Mouse (Mus musculus): ENCODE data around the gene Stx8. TPM values are rescaled to one million over a fixed set of nuclear protein-coding genes. Genes with fewer than 3 reads are reported as not detected.

The Stx8 gene
- total and polyA plus RNA-seq, 2 experiments from 2014 or later = 13.2 to 63.6 TPM

DNA sequence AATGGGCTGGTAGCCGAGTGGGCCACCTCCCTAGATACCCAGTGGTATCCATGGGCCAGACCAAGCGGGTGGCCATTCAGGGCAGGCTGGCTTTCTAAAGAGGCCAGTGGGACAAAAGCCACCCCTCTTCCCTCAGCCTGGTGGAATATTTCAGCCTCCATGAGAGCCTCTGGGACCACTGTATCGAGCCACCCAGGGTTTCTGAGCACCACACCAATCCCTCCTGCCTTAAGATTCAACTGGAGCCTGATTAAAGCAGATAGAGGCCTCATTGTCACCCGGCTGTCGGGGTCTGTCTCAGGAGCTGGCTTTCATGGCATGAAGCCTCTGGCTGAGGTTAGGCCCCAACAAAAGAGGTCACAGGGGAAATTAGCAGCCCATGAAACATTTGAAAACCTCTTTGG lies 260.7 kb downstream of the Stx8 start:
- Histone ChIP-seq H3K4me3 (ENCODE audit: low read depth, low read length) (no peak overlapping the region), H3K9me3 (ENCODE audit: low read length) (no peaks in the 10 kb centered on the region), H3K4me2 (ENCODE audit: low read depth, low read length, poor library complexity, severe bottlenecking) (no peak overlapping the region), H3K36me3 (ENCODE audit: insufficient read depth, low read length) (no peaks in the 10 kb centered on the region), H3K27ac (ENCODE audit: low read depth, low read length) (no peak overlapping the region), H3K9ac (replicated peaks; ENCODE audit: low read length, poor library complexity, severe bottlenecking) (no peak overlapping the region), H3K27me3 (ENCODE audit: insufficient read depth, low read length) (no peaks in the 10 kb centered on the region), H3K4me1 (ENCODE audit: insufficient read depth, low read length) (no peaks in the 10 kb centered on the region)
- WGBS = 38% methylated on average over 5 of the region's 5 CpGs
- TF ChIP-seq CTCF (IDR thresholded peaks at IDR 0.05) = no peak
- peak; percentile 43 for DNase-seq (ENCODE audit: low spot score)
- ATAC-seq (ENCODE audit: low FRiP score) = no peak

GRCm38 (mm10) chr11:68227837-68228236 lies 261.8 kb downstream of the Stx8 start:
- no peaks in the 10 kb centered on the region for H3K27me3 ChIP-seq (ENCODE audit: insufficient read depth, low read length)
- H3K4me3 ChIP-seq (ENCODE audit: low read depth, low read length) = no peak overlapping the region
- no peaks in the 10 kb centered on the region for H3K9me3 ChIP-seq (ENCODE audit: low read length)
- H3K9ac ChIP-seq (replicated peaks; ENCODE audit: low read length, poor library complexity, severe bottlenecking) = no peak overlapping the region
- H3K27ac ChIP-seq (ENCODE audit: low read depth, low read length) = no peak overlapping the region
- no peaks in the 10 kb centered on the region for H3K36me3 ChIP-seq (ENCODE audit: insufficient read depth, low read length)
- no peak for DNase-seq (ENCODE audit: low spot score)
- ATAC-seq (ENCODE audit: low FRiP score) = no peak
- 88% methylated on average over 6 of the region's 6 CpGs for WGBS
- H3K4me2 ChIP-seq (ENCODE audit: low read depth, low read length, poor library complexity, severe bottlenecking) = no peak overlapping the region
- no peaks in the 10 kb centered on the region for H3K4me1 ChIP-seq (ENCODE audit: insufficient read depth, low read length)
- TF ChIP-seq CTCF (IDR thresholded peaks at IDR 0.05) = no peak

- DNase-seq (ENCODE audit: low spot score) (peak; percentile 20), ATAC-seq (ENCODE audit: low FRiP score) (no peak)
- no peak for TF ChIP-seq CTCF (IDR thresholded peaks at IDR 0.05)
- H3K27me3 ChIP-seq (ENCODE audit: insufficient read depth, low read length) = no peaks in the 10 kb centered on the region
- no peak overlapping the region for H3K9ac ChIP-seq (replicated peaks; ENCODE audit: low read length, poor library complexity, severe bottlenecking)
- 65% methylated on average over 18 of the region's 18 CpGs for WGBS
- no peak overlapping the region for H3K4me2 ChIP-seq (ENCODE audit: low read depth, low read length, poor library complexity, severe bottlenecking)
- no peaks in the 10 kb centered on the region for H3K9me3 ChIP-seq (ENCODE audit: low read length)
- H3K4me3 ChIP-seq (ENCODE audit: low read depth, low read length) = no peak overlapping the region
- no peak overlapping the region for H3K27ac ChIP-seq (ENCODE audit: low read depth, low read length)
- H3K4me1 ChIP-seq (ENCODE audit: insufficient read depth, low read length) = no peaks in the 10 kb centered on the region
- no peaks in the 10 kb centered on the region for H3K36me3 ChIP-seq (ENCODE audit: insufficient read depth, low read length)
Measured at GRCm38 (mm10) chr11:68228941-68229665, 263.1 kb downstream of the Stx8 start.

- Histone ChIP-seq H3K4me3 (ENCODE audit: low read depth, low read length) (no peak overlapping the region), H3K27me3 (ENCODE audit: insufficient read depth, low read length) (no peaks in the 10 kb centered on the region), H3K9ac (replicated peaks; ENCODE audit: low read length, poor library complexity, severe bottlenecking) (no peak overlapping the region), H3K4me1 (ENCODE audit: insufficient read depth, low read length) (no peaks in the 10 kb centered on the region), H3K36me3 (ENCODE audit: insufficient read depth, low read length) (no peaks in the 10 kb centered on the region), H3K4me2 (ENCODE audit: low read depth, low read length, poor library complexity, severe bottlenecking) (no peak overlapping the region), H3K9me3 (ENCODE audit: low read length) (no peaks in the 10 kb centered on the region), H3K27ac (ENCODE audit: low read depth, low read length) (no peak overlapping the region)
- no peak for DNase-seq (ENCODE audit: low spot score)
- ATAC-seq (ENCODE audit: low FRiP score) = no peak
- TF ChIP-seq CTCF (IDR thresholded peaks at IDR 0.05) = peak; percentile 47
- 95% methylated on average over 5 of the region's 5 CpGs for WGBS
Measured at GRCm38 (mm10) chr11:68231558-68231957, 265.6 kb downstream of the Stx8 start.

GRCm38 (mm10) chr11:68233469-68233965 lies 267.5 kb downstream of the Stx8 start:
- DNase-seq (ENCODE audit: low spot score) (peak; percentile 69), ATAC-seq (ENCODE audit: low FRiP score) (peak; percentile 27; the same call in 1 of the 2 replicates)
- no peaks in the 10 kb centered on the region for H3K36me3 ChIP-seq (ENCODE audit: insufficient read depth, low read length)
- no peak overlapping the region for H3K4me3 ChIP-seq (ENCODE audit: low read depth, low read length)
- WGBS = 72% methylated on average over 9 of the region's 9 CpGs
- H3K4me2 ChIP-seq (ENCODE audit: low read depth, low read length, poor library complexity, severe bottlenecking) = no peak overlapping the region
- H3K27me3 ChIP-seq (ENCODE audit: insufficient read depth, low read length) = no peaks in the 10 kb centered on the region
- no peak overlapping the region for H3K27ac ChIP-seq (ENCODE audit: low read depth, low read length)
- H3K4me1 ChIP-seq (ENCODE audit: insufficient read depth, low read length) = no peaks in the 10 kb centered on the region
- no peak for TF ChIP-seq CTCF (IDR thresholded peaks at IDR 0.05)
- no peaks in the 10 kb centered on the region for H3K9me3 ChIP-seq (ENCODE audit: low read length)
- no peak overlapping the region for H3K9ac ChIP-seq (replicated peaks; ENCODE audit: low read length, poor library complexity, severe bottlenecking)

DNA sequence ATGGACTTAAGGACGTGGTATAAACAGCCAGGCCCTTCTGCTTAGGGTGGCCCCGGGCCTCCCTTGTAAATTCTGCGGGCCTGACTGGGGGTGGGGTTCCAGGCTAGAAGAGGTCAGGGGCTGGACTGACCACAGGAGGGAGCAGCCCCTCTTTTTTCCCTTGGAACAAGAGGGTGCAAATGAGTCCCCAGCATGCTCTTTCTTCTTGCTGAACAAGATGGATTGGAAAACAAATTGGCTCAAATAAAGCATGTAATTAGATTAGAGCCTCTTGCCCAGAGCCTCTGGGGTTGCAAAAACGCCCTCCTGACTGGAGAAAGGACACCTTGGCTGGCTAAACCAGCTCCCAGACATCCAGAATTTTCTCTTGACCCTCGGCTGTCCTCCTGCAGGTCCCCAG lies 273.8 kb downstream of the Stx8 start:
- Histone ChIP-seq H3K4me2 (ENCODE audit: low read depth, low read length, poor library complexity, severe bottlenecking) (no peak overlapping the region), H3K36me3 (ENCODE audit: insufficient read depth, low read length) (no peaks in the 10 kb centered on the region), H3K9ac (replicated peaks; ENCODE audit: low read length, poor library complexity, severe bottlenecking) (no peak overlapping the region), H3K27me3 (ENCODE audit: insufficient read depth, low read length) (no peaks in the 10 kb centered on the region), H3K4me1 (ENCODE audit: insufficient read depth, low read length) (0 out of 2 replicates have a peak, but pooled peaks cover 6% of the 10 kb centered on the region), H3K9me3 (ENCODE audit: low read length) (no peaks in the 10 kb centered on the region), H3K27ac (ENCODE audit: low read depth, low read length) (no peak overlapping the region), H3K4me3 (ENCODE audit: low read depth, low read length) (no peak overlapping the region)
- 18% methylated on average over 5 of the region's 5 CpGs for WGBS
- peak; percentile 53 for DNase-seq (ENCODE audit: low spot score)
- no peak for TF ChIP-seq CTCF (IDR thresholded peaks at IDR 0.05)
- ATAC-seq (ENCODE audit: low FRiP score) = no peak
